Mouse (Mus musculus): ENCODE results near the gene Myo1e.

The Myo1e gene

GRCm38 (mm10) chr9:70296916-70297315 lies 89.8 kb downstream of the Myo1e start:
- DNase-seq: no peak

DNA sequence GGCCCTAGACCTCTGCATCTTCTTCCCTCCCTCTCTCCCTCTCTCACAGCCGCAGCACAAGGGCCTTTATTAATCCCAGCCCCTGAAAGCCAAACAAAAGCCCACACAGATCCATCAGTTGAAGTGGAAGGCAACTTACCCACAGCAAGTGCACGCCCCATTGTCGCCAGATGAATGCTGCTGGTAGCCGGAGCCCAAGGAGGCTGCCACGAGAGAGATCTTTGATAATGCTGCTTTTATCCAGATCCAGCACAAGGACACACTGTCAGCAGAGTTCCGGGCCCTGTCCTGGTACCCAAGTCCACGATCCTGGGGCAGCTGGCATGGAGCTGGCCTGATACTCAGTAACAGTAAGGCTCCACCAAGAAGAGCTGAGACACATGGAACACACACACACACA lies 91.1 kb downstream of the Myo1e start:
- DNase-seq: peak in 1 of 2 experiments; percentile 6

- no peak for DNase-seq
These were observed 93.6 kb downstream of the Myo1e start for GRCm38 (mm10) chr9:70300705-70301104.

GRCm38 (mm10) chr9:70301598-70301997 lies 94.4 kb downstream of the Myo1e start:
- DNase-seq: no peak

DNA sequence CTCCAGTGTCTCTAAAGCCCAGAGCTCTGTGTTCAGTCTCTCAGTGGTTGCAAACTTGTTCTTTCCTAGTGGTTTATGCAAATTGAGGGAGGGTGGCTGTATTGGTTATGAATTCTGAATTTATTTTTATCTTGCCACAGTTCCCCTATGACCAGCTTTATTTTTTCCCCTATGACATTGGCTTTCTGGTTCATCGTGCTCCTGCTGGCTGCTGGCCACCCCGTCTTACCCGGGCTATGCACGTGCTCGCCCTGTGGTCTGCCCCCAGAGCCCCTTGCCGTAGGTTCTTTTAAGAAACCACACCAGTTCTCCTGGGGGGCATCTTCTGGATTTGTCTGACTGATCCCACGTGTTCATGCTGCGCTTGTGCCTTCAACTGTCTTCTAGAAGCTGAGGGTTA lies 97.8 kb downstream of the Myo1e start:
- no peak for DNase-seq

GRCm38 (mm10) chr9:70310046-70310445 lies 102.9 kb downstream of the Myo1e start:
- DNase-seq: no peak

- no peak for DNase-seq
These were observed 106.9 kb downstream of the Myo1e start for GRCm38 (mm10) chr9:70314019-70314418.

DNA sequence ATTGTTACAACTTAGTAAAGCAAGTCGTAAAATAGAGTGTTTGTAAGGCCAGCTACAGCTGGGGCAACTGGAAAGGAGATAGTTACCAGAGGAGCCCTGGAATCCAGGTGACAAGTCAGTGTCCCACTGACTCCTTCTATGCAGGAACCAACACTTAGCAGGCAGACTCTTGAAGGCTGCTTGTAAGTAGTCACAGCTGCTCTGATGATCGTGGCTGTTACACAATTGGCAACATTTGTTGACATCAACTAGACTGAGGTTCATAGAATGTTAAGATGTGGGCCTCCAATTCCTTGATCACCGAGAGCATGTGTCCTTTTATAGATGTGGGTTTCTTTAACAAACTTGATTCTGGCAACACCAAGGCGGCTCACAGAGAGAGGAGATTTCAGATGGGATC lies 108.0 kb downstream of the Myo1e start:
- no peak for DNase-seq

GRCm38 (mm10) chr9:70318601-70319000 lies 111.5 kb downstream of the Myo1e start:
- DNase-seq: no peak

DNA sequence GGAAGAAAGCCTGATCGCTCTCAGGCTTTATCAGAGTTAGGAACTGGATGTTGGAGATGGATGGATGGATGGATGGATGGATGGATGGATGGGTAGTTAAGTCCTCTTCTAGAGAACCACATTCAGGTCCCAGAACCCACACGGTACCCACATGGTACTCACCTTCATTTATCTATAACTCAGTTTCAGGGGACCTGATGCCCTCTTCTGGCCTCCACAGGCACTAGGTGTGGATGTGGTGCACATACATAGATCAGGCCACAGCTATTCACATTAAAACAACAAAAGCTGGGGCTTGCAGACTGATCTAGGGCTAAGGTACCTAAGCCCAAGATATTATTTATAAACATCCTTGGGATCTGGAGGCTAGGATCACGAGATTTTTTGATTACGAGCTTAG lies 117.2 kb downstream of the Myo1e start:
- DNase-seq: no peak

DNA sequence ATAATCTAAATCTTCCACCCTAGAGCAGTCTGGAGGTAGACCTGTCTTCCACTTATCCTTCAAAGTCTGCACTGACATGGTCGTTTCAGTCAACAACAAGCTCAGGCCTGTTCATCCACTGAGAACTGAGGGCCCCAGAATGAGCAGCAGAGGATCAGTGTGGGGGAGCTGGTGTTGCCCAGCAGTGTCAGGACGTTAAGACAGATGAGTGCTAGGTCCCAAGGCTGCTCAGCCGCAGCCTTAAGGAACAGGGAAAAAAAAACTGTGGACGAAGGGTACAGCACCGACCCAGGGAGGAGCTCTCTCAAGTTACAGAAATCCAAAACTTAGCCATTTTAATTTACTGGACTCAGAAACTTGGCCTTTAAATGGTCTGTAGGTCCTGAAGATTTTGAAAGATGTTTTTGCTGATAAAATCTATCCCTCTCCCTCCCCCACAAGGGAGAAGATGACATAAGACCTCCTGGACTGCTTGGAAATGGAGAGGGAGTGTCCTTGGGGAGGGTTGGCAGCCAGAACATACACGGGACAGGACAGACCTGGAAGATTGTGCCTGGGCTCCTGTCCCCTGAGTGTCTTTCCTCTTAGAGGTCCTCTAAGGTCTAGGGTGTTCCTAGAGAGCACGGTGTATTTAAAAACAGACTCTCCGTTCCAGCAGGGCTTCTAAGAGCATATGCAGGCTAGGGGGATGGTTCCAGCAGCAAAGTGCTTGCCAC lies 118.9 kb downstream of the Myo1e start:
- DNase-seq: no peak

DNA sequence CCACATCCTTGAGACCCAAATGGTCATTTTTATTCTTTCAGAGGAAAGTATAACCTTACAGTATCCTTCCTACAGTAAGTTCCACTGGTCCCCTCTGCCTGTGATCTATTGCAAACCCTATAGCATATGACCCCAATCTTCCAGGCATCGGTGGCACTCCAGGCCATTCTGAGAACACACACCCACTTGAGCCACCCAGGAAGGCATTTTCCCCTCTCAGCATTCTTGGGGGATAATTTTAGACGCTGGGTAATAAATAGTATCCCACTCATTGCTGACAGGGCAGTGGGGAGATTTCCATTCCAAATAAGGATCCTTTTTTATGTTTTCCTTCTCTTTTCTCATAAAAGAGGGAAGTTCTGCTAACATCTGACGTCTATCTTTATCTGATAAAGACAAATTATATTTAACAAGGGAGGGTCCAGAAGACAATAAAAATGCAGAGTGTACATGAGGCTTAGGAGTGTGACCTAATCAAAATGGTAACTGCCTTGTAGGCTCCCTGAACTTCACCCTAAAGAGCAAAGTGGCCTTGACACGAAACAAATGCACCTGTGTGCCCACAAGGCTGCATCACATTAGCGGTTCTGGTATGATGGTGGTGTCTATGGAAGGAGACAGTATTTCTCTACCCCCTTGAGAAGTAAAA lies 121.2 kb downstream of the Myo1e start:
- DNase-seq: no peak

GRCm38 (mm10) chr9:70331727-70332335 lies 124.7 kb downstream of the Myo1e start:
- DNase-seq: no peak

GRCm38 (mm10) chr9:70338391-70338790 lies 131.2 kb downstream of the Myo1e start:
- DNase-seq: no peak

- DNase-seq: no peak
These were observed 131.7 kb downstream of the Myo1e start for GRCm38 (mm10) chr9:70338894-70339293.

GRCm38 (mm10) chr9:70349274-70349673 lies 142.1 kb downstream of the Myo1e start:
- DNase-seq: no peak

DNA sequence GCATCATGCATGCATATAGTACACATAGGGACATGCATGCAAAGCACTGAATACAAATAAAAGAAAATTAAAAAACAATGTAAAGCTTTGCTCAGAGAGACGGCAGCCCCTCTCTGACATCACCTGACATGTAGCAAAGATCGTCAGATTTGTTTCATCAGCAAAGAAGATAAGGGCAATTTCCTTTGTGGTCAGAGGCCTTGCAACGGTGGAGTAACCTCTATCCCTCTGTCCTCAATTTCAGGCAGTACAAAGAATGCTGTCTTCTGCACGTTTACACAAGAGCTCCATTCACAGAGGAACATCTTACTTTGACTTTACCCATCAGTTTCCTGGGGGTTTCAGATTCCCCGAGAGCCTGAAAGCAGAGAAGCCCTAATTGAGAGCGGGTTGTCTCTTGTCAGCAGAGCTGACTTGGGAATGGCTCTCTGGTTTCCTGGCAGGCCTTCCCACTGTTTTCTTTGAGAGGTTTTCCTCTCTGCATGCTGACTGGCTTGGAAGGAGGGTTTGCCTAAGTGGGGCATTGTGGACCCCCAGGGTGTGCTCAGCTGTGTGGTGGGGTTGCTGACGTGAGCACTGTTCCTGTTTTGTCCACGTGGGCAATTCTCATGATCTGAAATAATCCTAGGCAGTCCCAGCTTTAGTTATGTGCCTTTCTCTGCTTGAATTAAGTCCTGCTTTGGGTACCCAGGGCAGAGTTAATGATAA lies 144.6 kb downstream of the Myo1e start:
- peak; percentile 13 to 37 for DNase-seq

DNA sequence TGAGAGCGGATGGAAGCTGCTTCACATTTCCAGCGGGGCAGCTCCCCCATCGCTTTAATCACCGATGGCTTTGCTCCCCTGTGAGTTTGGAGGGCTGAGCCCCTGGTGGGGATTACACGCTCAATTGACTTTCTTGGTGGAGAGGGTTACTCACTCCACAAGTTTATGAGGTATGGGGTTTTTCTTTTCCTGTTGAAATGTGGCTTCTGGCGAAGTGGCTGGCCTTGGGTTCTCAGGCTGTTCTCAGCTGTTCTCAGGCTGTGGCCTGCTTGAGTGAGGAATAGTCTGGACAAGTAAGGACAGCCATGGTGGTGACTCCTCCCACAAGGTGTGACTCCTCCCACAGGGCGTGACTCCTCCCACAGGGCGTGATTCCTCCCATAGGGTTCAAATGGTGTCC lies 149.1 kb downstream of the Myo1e start:
- no peak for DNase-seq

GRCm38 (mm10) chr9:70359402-70360131 lies 152.4 kb downstream of the Myo1e start:
- DNase-seq: no peak

- no peak for DNase-seq
These were observed 157.6 kb downstream of the Myo1e start for GRCm38 (mm10) chr9:70364741-70365140.

GRCm38 (mm10) chr9:70365915-70366314 lies 158.8 kb downstream of the Myo1e start:
- DNase-seq: no peak

- peak in 1 of 2 experiments; percentile 6 for DNase-seq
These were observed 159.7 kb downstream of the Myo1e start for GRCm38 (mm10) chr9:70366898-70367297.

DNA sequence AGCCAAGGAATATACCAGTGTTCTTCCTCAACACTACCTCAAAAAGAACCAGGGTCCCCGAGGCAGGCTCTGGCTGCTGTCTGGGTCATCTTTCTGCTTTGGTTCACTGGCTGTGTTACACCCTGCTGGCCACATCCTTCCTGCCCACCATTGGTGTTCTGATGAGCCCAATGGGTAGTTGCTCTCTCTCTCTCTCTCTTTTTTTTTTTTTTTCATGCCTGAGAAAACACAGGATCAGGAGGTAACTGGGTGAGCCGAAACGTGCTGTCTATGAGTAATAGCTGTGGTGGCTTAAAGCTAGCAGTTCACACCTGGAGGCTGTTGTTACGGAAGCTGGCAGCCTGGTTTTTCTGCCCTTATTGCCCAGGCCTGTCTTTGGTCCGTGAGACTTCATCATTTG lies 164.5 kb downstream of the Myo1e start:
- DNase-seq: no peak

Data from cerebellum, postnatal 25 days (tissue).